Mouse (Mus musculus) stomach, embryonic 14.5 days (tissue): Measurements from ENCODE around the gene Hk2. TPM values are rescaled to one million over a fixed set of nuclear protein-coding genes. Genes with fewer than 3 reads are reported as not detected.

ENCODE experiments used
- ATAC-seq: fragments of 200-750 bp; cut with Nextera tagmentation; 2 replicates; pipeline ENCODE4 v1.8.0; 2017; ENCODE audit warnings: low read depth, moderate TSS enrichment; ENCODE audit not compliant: insufficient number of reproducible peaks, insufficient read depth, low FRiP score
- H3K27ac ChIP-seq: fragments of 300-500 bp; sonication (generic); 2 replicates; pipeline ENCODE4 v1.5.1; 2014; ENCODE audit warnings: mild to moderate bottlenecking, low read length, moderate library complexity, mixed read lengths
- H3K27me3 ChIP-seq: fragments of 300-500 bp; sonication (generic); 2 replicates; pipeline ENCODE4 v1.6.1; 2014; ENCODE audit warnings: low read length, control low read depth, mixed read lengths; ENCODE audit not compliant: control insufficient read depth, insufficient read depth
- H3K36me3 ChIP-seq: fragments of 300-500 bp; sonication (generic); 2 replicates; pipeline ENCODE4 v1.6.1; 2014; ENCODE audit warnings: mild to moderate bottlenecking, control low read depth, low read length, moderate library complexity, mixed read lengths; ENCODE audit not compliant: control insufficient read depth, insufficient read depth
- H3K4me1 ChIP-seq: fragments of 300-500 bp; sonication (generic); 2 replicates; pipeline ENCODE4 v1.6.1; 2014; ENCODE audit warnings: low read length, control low read depth, mixed read lengths; ENCODE audit not compliant: control insufficient read depth, insufficient read depth
- H3K4me2 ChIP-seq: fragments of 300-500 bp; sonication (generic); replicated peaks from 2 replicates; pipeline ENCODE4 v1.6.1; 2014; ENCODE audit warnings: low read depth, low read length, control low read depth
- H3K4me3 ChIP-seq: fragments of 300-500 bp; sonication (generic); 2 replicates; pipeline ENCODE4 v1.5.1; 2014; ENCODE audit warnings: low read depth, low read length, control low read depth
- H3K9ac ChIP-seq: fragments of 300-500 bp; sonication (generic); replicated peaks from 2 replicates; pipeline ENCODE4 v1.6.1; 2014; ENCODE audit warnings: low read depth, mild to moderate bottlenecking, control low read depth, low read length, moderate library complexity, mixed read lengths
- H3K9me3 ChIP-seq: fragments of 300-500 bp; sonication (generic); 2 replicates; pipeline ENCODE4 v1.6.1; 2016; ENCODE audit warnings: low read depth, low read length, control low read depth; ENCODE audit not compliant: control insufficient read depth
- WGBS: fragments of 180-500 bp; shearing (Covaris S2); extraction: QIAGEN DNeasy Blood & Tissue Kit; methylation state at CpG from one replicate; pipeline ENCODE4 v1.1.7; 2014; 5-methylcytosine and 5-hydroxymethylcytosine counted together
- polyA plus RNA-seq: library from polyadenylated mRNA; unstranded; fragments of >200 nt; fragmentation: Nextera tagmentation; extraction: Ambion mirVana; gene quantifications from 2 replicates; pipeline ENCODE4 v1.2.1, GENCODE M21; 2014

The Hk2 gene
- polyA plus RNA-seq, 1 experiment from 2014 or later: 38.1 TPM

DNA sequence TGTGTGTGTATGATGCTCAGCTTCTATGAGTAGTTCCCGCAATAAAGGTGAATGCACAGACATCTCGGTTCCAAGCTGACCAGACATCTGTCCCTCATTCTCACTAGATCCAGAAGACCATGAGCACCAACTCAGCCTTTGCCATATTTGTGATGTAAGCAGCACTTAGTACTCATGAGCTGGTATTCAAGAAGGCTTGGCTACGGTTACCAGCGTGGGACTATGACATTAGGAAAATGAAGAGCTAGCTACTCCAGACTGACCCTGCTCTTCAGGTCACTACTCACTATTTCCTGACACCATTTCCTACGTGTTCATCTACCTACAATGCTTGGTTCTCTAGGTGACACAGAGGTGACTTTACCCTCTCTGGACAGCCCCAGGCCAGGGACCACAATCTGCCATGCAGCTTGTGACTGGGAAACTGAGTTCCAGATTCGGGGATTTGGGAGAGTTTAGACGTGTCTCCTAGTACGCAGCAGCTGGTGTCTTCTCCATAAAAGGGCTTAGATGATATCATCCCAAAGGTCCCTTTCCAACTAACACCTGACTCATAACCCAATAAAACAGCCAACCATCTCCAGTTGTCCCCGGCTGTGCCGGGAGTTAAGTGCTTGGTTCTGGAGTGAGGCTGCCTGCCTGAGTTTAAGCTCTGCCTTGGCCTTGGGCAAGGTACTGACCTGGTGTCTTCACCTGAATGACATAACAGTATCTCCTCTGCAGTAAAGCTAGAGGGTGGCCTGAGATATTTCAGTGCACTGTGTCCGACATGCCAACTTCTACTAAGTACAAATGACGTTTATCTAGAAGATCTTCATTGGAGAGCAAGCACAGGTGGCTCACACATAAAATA lies 6.3 kb downstream of the Hk2 start:
- no peak overlapping the region for H3K27ac ChIP-seq
- no peaks in the 10 kb centered on the region for H3K36me3 ChIP-seq
- no peak overlapping the region for H3K4me2 ChIP-seq
- H3K4me3 ChIP-seq: no peak overlapping the region
- H3K4me1 ChIP-seq: peaks cover 10% of the 10 kb centered on the region; the same call in 1 of the 2 replicates
- H3K9me3 ChIP-seq: no peaks in the 10 kb centered on the region
- ATAC-seq: no peak
- no peaks in the 10 kb centered on the region for H3K27me3 ChIP-seq
- 85% methylated on average over 12 of the region's 12 CpGs for WGBS
- H3K9ac ChIP-seq: no peak overlapping the region

- Histone ChIP-seq H3K36me3 (no peaks in the 10 kb centered on the region), H3K4me3 (no peak overlapping the region), H3K27ac (no peak overlapping the region), H3K4me2 (no peak overlapping the region), H3K9me3 (no peaks in the 10 kb centered on the region), H3K27me3 (no peaks in the 10 kb centered on the region), H3K9ac (no peak overlapping the region), H3K4me1 (peaks cover 16% of the 10 kb centered on the region; the same call in 1 of the 2 replicates)
- ATAC-seq: no peak
- 60% methylated on average over 4 of the region's 4 CpGs for WGBS
These were observed 7.6 kb downstream of the Hk2 start for GRCm38 (mm10) chr6:82766636-82767035.

DNA sequence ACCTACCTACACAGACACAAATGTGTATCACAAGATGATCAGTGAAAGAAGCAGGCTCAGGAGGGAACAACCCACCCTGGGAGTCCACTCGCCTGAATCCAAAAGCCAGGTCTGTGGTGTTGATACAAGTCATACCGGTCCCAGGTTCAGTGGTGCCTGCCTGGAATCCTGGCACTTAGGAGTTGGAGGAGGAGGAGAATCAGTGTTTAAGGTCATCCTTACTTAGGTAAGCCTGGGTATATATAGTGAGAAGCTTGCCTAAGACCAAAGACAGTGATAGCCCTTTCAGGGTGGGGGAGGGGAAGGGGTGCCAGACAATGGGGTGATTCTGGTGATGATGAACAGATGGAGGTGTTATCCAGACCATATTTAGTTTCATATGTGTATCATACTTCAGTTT lies 9.0 kb downstream of the Hk2 start:
- 96% methylated on average over 2 of the region's 2 CpGs for WGBS
- H3K4me2 ChIP-seq: no peak overlapping the region
- peaks cover 14% of the 10 kb centered on the region; the same call in 1 of the 2 replicates for H3K4me1 ChIP-seq
- no peak for ATAC-seq
- H3K27me3 ChIP-seq: no peaks in the 10 kb centered on the region
- H3K27ac ChIP-seq: no peak overlapping the region
- H3K9me3 ChIP-seq: no peaks in the 10 kb centered on the region
- H3K36me3 ChIP-seq: no peaks in the 10 kb centered on the region
- no peak overlapping the region for H3K9ac ChIP-seq
- H3K4me3 ChIP-seq: no peak overlapping the region

GRCm38 (mm10) chr6:82763871-82764503 lies 10.3 kb downstream of the Hk2 start:
- Histone ChIP-seq H3K36me3 (peaks cover 3% of the 10 kb centered on the region; the same call in 1 of the 2 replicates), H3K4me1 (peaks cover 14% of the 10 kb centered on the region; the same call in 1 of the 2 replicates), H3K9me3 (no peaks in the 10 kb centered on the region), H3K27ac (no peak overlapping the region; the same call in 1 of the 2 replicates), H3K4me3 (no peak overlapping the region), H3K27me3 (no peaks in the 10 kb centered on the region), H3K4me2 (no peak overlapping the region), H3K9ac (no peak overlapping the region)
- 32% methylated on average over 9 of the region's 9 CpGs for WGBS
- ATAC-seq: peak; percentile 74

GRCm38 (mm10) chr6:82762728-82763127 lies 11.5 kb downstream of the Hk2 start:
- Histone ChIP-seq H3K27me3 (no peaks in the 10 kb centered on the region), H3K4me3 (no peak overlapping the region), H3K9me3 (no peaks in the 10 kb centered on the region), H3K4me2 (no peak overlapping the region), H3K36me3 (peaks cover 3% of the 10 kb centered on the region; the same call in 1 of the 2 replicates), H3K27ac (no peak overlapping the region), H3K4me1 (peaks cover 14% of the 10 kb centered on the region; the same call in 1 of the 2 replicates), H3K9ac (no peak overlapping the region)
- 54% methylated on average over 2 of the region's 2 CpGs for WGBS
- no peak for ATAC-seq

DNA sequence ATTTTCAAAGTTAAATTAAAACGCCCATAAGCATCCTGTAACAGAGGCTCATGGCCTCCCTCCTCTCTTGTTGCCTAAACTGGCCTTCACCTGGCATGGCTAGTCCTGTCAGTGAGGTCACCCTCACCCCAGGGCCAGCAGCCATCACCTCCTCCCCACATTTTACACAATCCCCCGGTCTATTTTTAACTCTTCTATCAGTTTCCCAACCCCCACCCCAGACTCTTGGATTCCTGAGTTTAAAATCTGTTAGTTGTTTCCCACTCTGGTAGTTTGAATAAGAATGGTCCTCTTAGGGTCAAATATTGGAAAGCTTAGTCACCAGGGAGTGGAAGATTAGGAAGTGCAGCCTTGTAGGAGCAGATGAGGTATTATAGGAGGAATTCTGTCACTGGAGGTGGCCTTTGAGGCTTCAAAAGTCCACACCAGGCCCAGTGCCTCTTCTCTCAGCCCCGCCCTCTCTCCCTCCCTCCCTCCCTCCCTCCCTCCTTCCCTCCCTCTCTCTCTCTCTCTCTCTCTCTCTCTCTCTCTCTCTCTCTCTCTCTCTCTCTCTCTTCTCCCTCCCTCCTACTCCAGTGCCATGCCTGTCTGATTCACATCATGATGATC lies 13.4 kb downstream of the Hk2 start:
- Histone ChIP-seq H3K4me3 (no peak overlapping the region), H3K27me3 (no peaks in the 10 kb centered on the region), H3K9ac (no peak overlapping the region), H3K4me1 (peaks cover 14% of the 10 kb centered on the region; the same call in 1 of the 2 replicates), H3K4me2 (no peak overlapping the region), H3K36me3 (peaks cover 3% of the 10 kb centered on the region; the same call in 1 of the 2 replicates), H3K27ac (no peak overlapping the region), H3K9me3 (no peaks in the 10 kb centered on the region)
- whole genome bisulfite sequencing: 72% methylated on average over 3 of the region's 3 CpGs
- no peak for ATAC-seq

DNA sequence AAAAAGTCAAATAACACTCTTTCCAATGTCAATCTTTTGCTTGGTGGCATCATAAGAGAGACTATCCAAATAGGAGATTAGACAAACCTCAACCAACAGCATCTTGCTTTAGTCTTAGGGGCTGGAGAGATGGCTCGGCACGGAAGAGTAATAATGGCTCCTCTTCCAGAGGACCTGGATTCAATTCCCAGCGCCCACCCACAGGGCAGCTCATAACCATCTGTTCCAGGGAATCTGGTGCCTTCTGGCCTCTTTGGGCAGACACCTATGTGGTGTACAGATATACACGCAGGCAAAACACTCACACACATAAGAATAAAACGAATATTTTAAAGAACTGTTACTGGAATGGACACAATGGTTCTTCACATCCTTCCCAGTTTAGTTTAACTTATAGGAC lies 15.0 kb downstream of the Hk2 start:
- peaks cover 3% of the 10 kb centered on the region; the same call in 1 of the 2 replicates for H3K36me3 ChIP-seq
- no peaks in the 10 kb centered on the region for H3K9me3 ChIP-seq
- no peak overlapping the region for H3K9ac ChIP-seq
- no peak overlapping the region for H3K27ac ChIP-seq
- no peak overlapping the region for H3K4me3 ChIP-seq
- 88% methylated on average over 5 of the region's 5 CpGs for WGBS
- H3K4me2 ChIP-seq: no peak overlapping the region
- H3K4me1 ChIP-seq: peaks cover 10% of the 10 kb centered on the region; the same call in 1 of the 2 replicates
- no peaks in the 10 kb centered on the region for H3K27me3 ChIP-seq
- ATAC-seq: no peak

- H3K27ac ChIP-seq: no peak overlapping the region
- no peak overlapping the region for H3K4me2 ChIP-seq
- WGBS: 78% methylated on average over 9 of the region's 9 CpGs
- H3K4me3 ChIP-seq: no peak overlapping the region
- H3K36me3 ChIP-seq: peaks cover 3% of the 10 kb centered on the region; the same call in 1 of the 2 replicates
- peak; percentile 47; the same call in 1 of the 2 replicates for ATAC-seq
- no peaks in the 10 kb centered on the region for H3K9me3 ChIP-seq
- no peaks in the 10 kb centered on the region for H3K4me1 ChIP-seq
- H3K27me3 ChIP-seq: no peaks in the 10 kb centered on the region
- H3K9ac ChIP-seq: no peak overlapping the region
These were observed 17.4 kb downstream of the Hk2 start for GRCm38 (mm10) chr6:82756799-82757210.
